Mouse (Mus musculus): Measurements from ENCODE around the gene Zfp566. TPM values are rescaled to one million over a fixed set of nuclear protein-coding genes. Genes with fewer than 3 reads are reported as not detected.

The Zfp566 gene
- polyA plus RNA-seq, 1 experiment from 2014 or later = 7.9 TPM

- no peak for DNase-seq (ENCODE audit: low spot score)
- H3K27ac ChIP-seq (replicated peaks; ENCODE audit: low read depth, low read length) = no peak overlapping the region
- H3K4me3 ChIP-seq (ENCODE audit: low read depth, low read length) = no peak overlapping the region
- 92% methylated on average over 12 of the region's 12 CpGs for WGBS
- H3K4me2 ChIP-seq (ENCODE audit: low read depth, low read length) = no peak overlapping the region
- no peaks in the 10 kb centered on the region for H3K4me1 ChIP-seq (ENCODE audit: control insufficient read depth, insufficient read depth, low read length)
- H3K36me3 ChIP-seq (ENCODE audit: control insufficient read depth, insufficient read depth, low read length) = peaks cover 30% of the 10 kb centered on the region
- H3K9ac ChIP-seq (ENCODE audit: low read depth, low read length) = no peak overlapping the region
- ATAC-seq (ENCODE audit: low read depth) = no peak
- H3K27me3 ChIP-seq (replicated peaks; ENCODE audit: control insufficient read depth, insufficient read depth, low read length) = no peaks in the 10 kb centered on the region
- no peaks in the 10 kb centered on the region for H3K9me3 ChIP-seq (ENCODE audit: control insufficient read depth, low read length)
Measured at GRCm38 (mm10) chr7:30034331-30034730, 56.0 kb downstream of the Zfp566 start.

- ATAC-seq (ENCODE audit: low read depth) (no peak), DNase-seq (ENCODE audit: low spot score) (no peak)
- Histone ChIP-seq H3K9me3 (ENCODE audit: control insufficient read depth, low read length) (no peaks in the 10 kb centered on the region), H3K27me3 (replicated peaks; ENCODE audit: control insufficient read depth, insufficient read depth, low read length) (no peaks in the 10 kb centered on the region), H3K4me2 (ENCODE audit: low read depth, low read length) (no peak overlapping the region), H3K27ac (replicated peaks; ENCODE audit: low read depth, low read length) (no peak overlapping the region), H3K4me1 (ENCODE audit: control insufficient read depth, insufficient read depth, low read length) (no peaks in the 10 kb centered on the region), H3K36me3 (ENCODE audit: control insufficient read depth, insufficient read depth, low read length) (peaks cover 11% of the 10 kb centered on the region), H3K9ac (ENCODE audit: low read depth, low read length) (no peak overlapping the region), H3K4me3 (ENCODE audit: low read depth, low read length) (no peak overlapping the region)
- 89% methylated on average over 3 of the region's 3 CpGs for WGBS
Measured at GRCm38 (mm10) chr7:30031379-30031778, 58.9 kb downstream of the Zfp566 start.

GRCm38 (mm10) chr7:30030677-30031076 lies 59.6 kb downstream of the Zfp566 start:
- Histone ChIP-seq H3K4me2 (ENCODE audit: low read depth, low read length) (no peak overlapping the region), H3K4me1 (ENCODE audit: control insufficient read depth, insufficient read depth, low read length) (no peaks in the 10 kb centered on the region), H3K27me3 (replicated peaks; ENCODE audit: control insufficient read depth, insufficient read depth, low read length) (no peaks in the 10 kb centered on the region), H3K27ac (replicated peaks; ENCODE audit: low read depth, low read length) (no peak overlapping the region), H3K9ac (ENCODE audit: low read depth, low read length) (no peak overlapping the region), H3K4me3 (ENCODE audit: low read depth, low read length) (no peak overlapping the region), H3K36me3 (ENCODE audit: control insufficient read depth, insufficient read depth, low read length) (peaks cover 15% of the 10 kb centered on the region), H3K9me3 (ENCODE audit: control insufficient read depth, low read length) (no peaks in the 10 kb centered on the region)
- DNase-seq (ENCODE audit: low spot score) (no peak), ATAC-seq (ENCODE audit: low read depth) (no peak)
- 20% methylated on average over 6 of the region's 6 CpGs for WGBS

GRCm38 (mm10) chr7:30028572-30028971 lies 61.8 kb downstream of the Zfp566 start:
- no peak for DNase-seq (ENCODE audit: low spot score)
- Histone ChIP-seq H3K27ac (replicated peaks; ENCODE audit: low read depth, low read length) (no peak overlapping the region), H3K27me3 (replicated peaks; ENCODE audit: control insufficient read depth, insufficient read depth, low read length) (no peaks in the 10 kb centered on the region), H3K4me2 (ENCODE audit: low read depth, low read length) (no peak overlapping the region), H3K9ac (ENCODE audit: low read depth, low read length) (no peak overlapping the region), H3K4me1 (ENCODE audit: control insufficient read depth, insufficient read depth, low read length) (no peaks in the 10 kb centered on the region), H3K4me3 (ENCODE audit: low read depth, low read length) (no peak overlapping the region), H3K9me3 (ENCODE audit: control insufficient read depth, low read length) (no peaks in the 10 kb centered on the region), H3K36me3 (ENCODE audit: control insufficient read depth, insufficient read depth, low read length) (peaks cover 33% of the 10 kb centered on the region)
- ATAC-seq (ENCODE audit: low read depth) = no peak
- 90% methylated on average over 3 of the region's 3 CpGs for WGBS

Small RNA genes within 50 kb of the gene (microRNA-seq; reads per million reads assigned to microRNA genes)
- not detected for gene Gm23368 (ENCODE audit: borderline number of aligned reads)

Other genes starting within 250 kb of the Zfp566 start
- gene Zfp940, start 236.9 kb downstream of the Zfp566 start, polyA plus RNA-seq (2014; fragmentation: Nextera tagmentation; extraction: Ambion mirVana) = 3.6 and 4.4 TPM in 2 replicates
- gene Zfp420, start 230.5 kb downstream of the Zfp566 start, polyA plus RNA-seq (2014; fragmentation: Nextera tagmentation; extraction: Ambion mirVana) = 6.4 and 7.1 TPM in 2 replicates
- gene Zfp27, start 184.0 kb downstream of the Zfp566 start, polyA plus RNA-seq (2014; fragmentation: Nextera tagmentation; extraction: Ambion mirVana) = 12.0 and 13.7 TPM in 2 replicates
- 9.9 and 10.1 TPM in 2 replicates for gene Zfp383, start 182.3 kb downstream of the Zfp566 start, polyA plus RNA-seq (2014; fragmentation: Nextera tagmentation; extraction: Ambion mirVana)
- gene Zfp74, start 136.4 kb downstream of the Zfp566 start, polyA plus RNA-seq (2014; fragmentation: Nextera tagmentation; extraction: Ambion mirVana) = 8.9 and 10.3 TPM in 2 replicates
- 29.5 and 29.9 TPM in 2 replicates for gene Zfp568, start 106.6 kb downstream of the Zfp566 start, polyA plus RNA-seq (2014; fragmentation: Nextera tagmentation; extraction: Ambion mirVana)
- gene Zfp14, start 39.1 kb downstream of the Zfp566 start, polyA plus RNA-seq (2014; fragmentation: Nextera tagmentation; extraction: Ambion mirVana) = 4.4 and 6.4 TPM in 2 replicates
- 6.4 and 7.0 TPM in 2 replicates for gene Zfp82, start 17.6 kb downstream of the Zfp566 start, polyA plus RNA-seq (2014; fragmentation: Nextera tagmentation; extraction: Ambion mirVana)
- 1.4 and 2.5 TPM in 2 replicates for gene Gm26920, start 117 bp downstream of the Zfp566 start, polyA plus RNA-seq (2014; fragmentation: Nextera tagmentation; extraction: Ambion mirVana)
- 136 and 141 TPM in 2 replicates for gene Zfp260, start 4.2 kb upstream of the Zfp566 start, polyA plus RNA-seq (2014; fragmentation: Nextera tagmentation; extraction: Ambion mirVana)
- gene Zfp382, start 31.4 kb upstream of the Zfp566 start, polyA plus RNA-seq (2014; fragmentation: Nextera tagmentation; extraction: Ambion mirVana) = 5.8 and 6.5 TPM in 2 replicates
- gene Zfp146, start 79.2 kb upstream of the Zfp566 start, polyA plus RNA-seq (2014; fragmentation: Nextera tagmentation; extraction: Ambion mirVana) = 18.1 and 18.4 TPM in 2 replicates
- gene Cox7a1, start 93.6 kb upstream of the Zfp566 start, polyA plus RNA-seq (2014; fragmentation: Nextera tagmentation; extraction: Ambion mirVana) = 7.4 and 17.0 TPM in 2 replicates
- gene Capns1, start 108.3 kb upstream of the Zfp566 start, polyA plus RNA-seq (2014; fragmentation: Nextera tagmentation; extraction: Ambion mirVana) = 96.4 and 107 TPM in 2 replicates
- gene Polr2i, start 141.4 kb upstream of the Zfp566 start, polyA plus RNA-seq (2014; fragmentation: Nextera tagmentation; extraction: Ambion mirVana) = 172 and 180 TPM in 2 replicates
- gene Tbcb, start 141.7 kb upstream of the Zfp566 start, polyA plus RNA-seq (2014; fragmentation: Nextera tagmentation; extraction: Ambion mirVana) = 166 and 169 TPM in 2 replicates
- 1.1 and 1.4 TPM in 2 replicates for gene Ovol3, start 145.2 kb upstream of the Zfp566 start, polyA plus RNA-seq (2014; fragmentation: Nextera tagmentation; extraction: Ambion mirVana)
- gene Thap8, start 189.6 kb upstream of the Zfp566 start, polyA plus RNA-seq (2014; fragmentation: Nextera tagmentation; extraction: Ambion mirVana) = 0.22 and 0.28 TPM in 2 replicates
- gene Wdr62, start 189.9 kb upstream of the Zfp566 start, polyA plus RNA-seq (2014; fragmentation: Nextera tagmentation; extraction: Ambion mirVana) = 7.5 and 7.7 TPM in 2 replicates
- 51.8 and 58.1 TPM in 2 replicates for gene Clip3, start 201.2 kb upstream of the Zfp566 start, polyA plus RNA-seq (2014; fragmentation: Nextera tagmentation; extraction: Ambion mirVana)
- gene Alkbh6, start 218.2 kb upstream of the Zfp566 start, polyA plus RNA-seq (2014; fragmentation: Nextera tagmentation; extraction: Ambion mirVana) = 69.4 and 72.3 TPM in 2 replicates
- 25.4 and 35.4 TPM in 2 replicates for gene Syne4, start 224.3 kb upstream of the Zfp566 start, polyA plus RNA-seq (2014; fragmentation: Nextera tagmentation; extraction: Ambion mirVana)
- gene E130208F15Rik, start 231.2 kb upstream of the Zfp566 start, polyA plus RNA-seq (2014; fragmentation: Nextera tagmentation; extraction: Ambion mirVana) = not detected in 2 replicates
- gene Sdhaf1, start 233.4 kb upstream of the Zfp566 start, polyA plus RNA-seq (2014; fragmentation: Nextera tagmentation; extraction: Ambion mirVana) = 18.8 and 19.5 TPM in 2 replicates